Mouse (Mus musculus) C2C12 (cell line): ENCODE data around the gene Bcr.

Experiments
- CTCF ChIP-seq: IDR thresholded peaks from one replicate; pipeline ENCODE4 v1.5.1; 2011; ENCODE audit not compliant: control insufficient read depth, insufficient read depth, insufficient read length
- FOSL1 ChIP-seq: IDR thresholded peaks from one replicate; pipeline ENCODE4 v1.8.0; 2011; ENCODE audit warnings: mild to moderate bottlenecking, low read length; ENCODE audit not compliant: poor library complexity, insufficient read depth, severe bottlenecking

GRCm38 (mm10) chr10:75103502-75103901 lies 43.1 kb downstream of the Bcr start:
- TF ChIP-seq CTCF, result no peak
- no peak for TF ChIP-seq FOSL1
